Mouse (Mus musculus) G1E (cell line): Measurements from ENCODE around the gene Maml2.

Experiments
- CTCF ChIP-seq: IDR thresholded peaks from 2 replicates; pipeline ENCODE4 v1.5.1; 2012; ENCODE audit warnings: low read depth, low read length, inconsistent platforms, mixed read lengths
- GATA2 ChIP-seq: IDR thresholded peaks from 2 replicates; pipeline ENCODE4 v1.6.1; 2012; ENCODE audit warnings: low read depth, low read length, inconsistent platforms, borderline replicate concordance
- TAL1 ChIP-seq: conservative IDR thresholded peaks from 2 replicates; pipeline ENCODE4 v1.6.1; 2012; ENCODE audit warnings: low read depth, low read length, inconsistent platforms, mixed read lengths

DNA sequence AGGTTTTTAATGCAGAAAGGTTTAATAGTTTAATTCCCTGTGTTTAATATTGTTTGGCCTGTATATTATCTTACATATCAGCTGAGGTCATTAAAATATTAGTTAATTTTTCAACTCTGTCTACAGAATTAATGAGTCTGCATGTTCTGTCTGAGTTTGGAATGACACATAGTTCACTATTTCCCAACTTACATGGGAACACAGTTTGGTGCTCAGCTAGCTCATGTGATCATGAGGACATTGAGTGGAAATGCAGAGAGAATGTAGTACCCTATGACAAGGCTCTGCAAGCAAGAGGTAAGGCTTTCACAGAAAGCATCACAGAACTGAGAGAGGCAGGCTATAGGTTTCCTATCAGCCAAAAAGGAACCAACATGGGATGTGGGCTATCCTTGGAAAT is 197.8 kb downstream of the Maml2 start:
- TF ChIP-seq CTCF: no peak
- TF ChIP-seq GATA2: no peak
- no peak for TF ChIP-seq TAL1
